Mouse (Mus musculus) hindbrain, embryonic 14.5 days (tissue): Measurements from ENCODE around the gene Ccr7. TPM values are rescaled to one million over a fixed set of nuclear protein-coding genes. Genes with fewer than 3 reads are reported as not detected.

Experiments
- ATAC-seq: fragments of 200-750 bp; cut with Nextera tagmentation; 2 replicates; pipeline ENCODE4 v1.8.0; 2017; ENCODE audit warnings: moderate number of reproducible peaks, mild to moderate bottlenecking, moderate TSS enrichment, moderate library complexity; ENCODE audit not compliant: low FRiP score
- DNase-seq: peaks from one replicate; pipeline ENCODE4 v3.0.0-alpha.2; 2015; ENCODE audit warnings: low spot score
- H3K27ac ChIP-seq: fragments of 300-500 bp; sonication (generic); 2 replicates; pipeline ENCODE4 v1.5.1; 2014; ENCODE audit warnings: mild to moderate bottlenecking, moderate library complexity
- H3K27me3 ChIP-seq: fragments of 300-500 bp; sonication (generic); 2 replicates; pipeline ENCODE4 v1.6.1; 2014; ENCODE audit warnings: mild to moderate bottlenecking, low read length, mixed read lengths; ENCODE audit not compliant: control insufficient read depth, insufficient read depth
- H3K36me3 ChIP-seq: fragments of 300-500 bp; sonication (generic); replicated peaks from 2 replicates; pipeline ENCODE4 v1.6.1; 2014; ENCODE audit not compliant: control insufficient read depth, insufficient read depth
- H3K4me1 ChIP-seq: fragments of 300-500 bp; sonication (generic); replicated peaks from 2 replicates; pipeline ENCODE4 v1.6.1; 2014; ENCODE audit warnings: antibody characterized with exemption, low read length, mixed read lengths; ENCODE audit not compliant: control insufficient read depth, insufficient read depth
- H3K4me2 ChIP-seq: fragments of 300-500 bp; sonication (generic); replicated peaks from 2 replicates; pipeline ENCODE4 v1.6.1; 2014; ENCODE audit warnings: mild to moderate bottlenecking, moderate library complexity
- H3K4me3 ChIP-seq: fragments of 300-500 bp; sonication (generic); replicated peaks from 2 replicates; pipeline ENCODE4 v1.5.1; 2014; ENCODE audit warnings: mild to moderate bottlenecking, low read length
- H3K9ac ChIP-seq: fragments of 300-500 bp; sonication (generic); 2 replicates; pipeline ENCODE4 v1.6.1; 2014
- H3K9me3 ChIP-seq: fragments of 300-500 bp; sonication (generic); 2 replicates; pipeline ENCODE4 v1.6.1; 2016; ENCODE audit warnings: low read length; ENCODE audit not compliant: control insufficient read depth
- WGBS: fragments of 180-500 bp; shearing (Covaris S2); extraction: QIAGEN DNeasy Blood & Tissue Kit; methylation state at CpG from one replicate; pipeline ENCODE4 v1.1.7; 2014; 5-methylcytosine and 5-hydroxymethylcytosine counted together
- polyA plus RNA-seq: library from polyadenylated mRNA; unstranded; fragments of >200 nt; fragmentation: Nextera tagmentation; extraction: Ambion mirVana; gene quantifications from 2 replicates; pipeline ENCODE4 v1.2.1, GENCODE M21; 2014

Ccr7 gene
- polyA plus RNA-seq, 1 experiment from 2014 or later = not detected

DNA sequence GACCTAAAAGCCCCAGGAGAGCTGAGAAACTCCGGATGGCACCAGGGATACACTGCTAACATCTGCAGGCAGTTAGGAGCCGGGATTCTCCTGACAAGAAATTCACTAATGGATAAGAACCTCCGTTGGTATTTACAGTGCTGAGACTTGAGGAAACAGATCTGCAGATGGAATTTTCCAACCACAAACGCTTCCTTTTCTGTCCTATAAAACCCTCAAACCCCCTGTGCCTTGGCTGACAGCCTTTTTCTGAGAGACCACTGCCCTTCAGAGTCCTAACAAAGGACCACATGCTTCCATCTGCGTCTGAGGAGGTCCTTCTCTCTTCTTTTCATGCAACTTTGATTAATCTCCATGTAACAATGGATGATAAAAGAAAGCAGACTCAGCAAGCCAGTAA, 6.8 kb upstream of the Ccr7 start:
- H3K4me3 ChIP-seq = no peak overlapping the region
- WGBS = 55% methylated on average over 5 of the region's 5 CpGs
- H3K36me3 ChIP-seq = no peaks in the 10 kb centered on the region
- H3K9ac ChIP-seq = no peak overlapping the region
- H3K4me1 ChIP-seq = no peaks in the 10 kb centered on the region
- no peak overlapping the region for H3K4me2 ChIP-seq
- H3K27ac ChIP-seq = no peak overlapping the region
- H3K27me3 ChIP-seq = no peaks in the 10 kb centered on the region
- no peak for DNase-seq
- H3K9me3 ChIP-seq = no peaks in the 10 kb centered on the region
- no peak for ATAC-seq

- no peak overlapping the region for H3K4me2 ChIP-seq
- WGBS = 88% methylated on average over 6 of the region's 6 CpGs
- no peaks in the 10 kb centered on the region for H3K27me3 ChIP-seq
- no peaks in the 10 kb centered on the region for H3K36me3 ChIP-seq
- ATAC-seq (no peak), DNase-seq (no peak)
- H3K4me1 ChIP-seq = no peaks in the 10 kb centered on the region
- no peak overlapping the region for H3K27ac ChIP-seq
- no peaks in the 10 kb centered on the region for H3K9me3 ChIP-seq
- H3K9ac ChIP-seq = no peak overlapping the region
- H3K4me3 ChIP-seq = no peak overlapping the region
Observed at GRCm38 (mm10) chr11:99160228-99160627, 5.4 kb upstream of the Ccr7 start.

GRCm38 (mm10) chr11:99155817-99156216, 940 bp upstream of the Ccr7 start:
- Histone ChIP-seq H3K4me3 (no peak overlapping the region), H3K36me3 (no peaks in the 10 kb centered on the region), H3K27me3 (no peaks in the 10 kb centered on the region), H3K4me1 (no peaks in the 10 kb centered on the region), H3K27ac (no peak overlapping the region), H3K9ac (no peak overlapping the region), H3K9me3 (no peaks in the 10 kb centered on the region), H3K4me2 (no peak overlapping the region)
- no peak for ATAC-seq
- no peak for DNase-seq
- WGBS = 89% methylated on average over 9 of the region's 9 CpGs

- Histone ChIP-seq H3K27ac (no peak overlapping the region), H3K27me3 (no peaks in the 10 kb centered on the region), H3K9ac (no peak overlapping the region), H3K4me2 (no peak overlapping the region), H3K4me3 (no peak overlapping the region), H3K9me3 (no peaks in the 10 kb centered on the region), H3K36me3 (no peaks in the 10 kb centered on the region), H3K4me1 (peaks cover 7% of the 10 kb centered on the region; the same call in 1 of the 2 replicates)
- no peak for DNase-seq
- WGBS = 77% methylated on average over 7 of the region's 7 CpGs
- no peak for ATAC-seq
Observed at GRCm38 (mm10) chr11:99153767-99154753, 817 bp downstream of the Ccr7 start.

DNA sequence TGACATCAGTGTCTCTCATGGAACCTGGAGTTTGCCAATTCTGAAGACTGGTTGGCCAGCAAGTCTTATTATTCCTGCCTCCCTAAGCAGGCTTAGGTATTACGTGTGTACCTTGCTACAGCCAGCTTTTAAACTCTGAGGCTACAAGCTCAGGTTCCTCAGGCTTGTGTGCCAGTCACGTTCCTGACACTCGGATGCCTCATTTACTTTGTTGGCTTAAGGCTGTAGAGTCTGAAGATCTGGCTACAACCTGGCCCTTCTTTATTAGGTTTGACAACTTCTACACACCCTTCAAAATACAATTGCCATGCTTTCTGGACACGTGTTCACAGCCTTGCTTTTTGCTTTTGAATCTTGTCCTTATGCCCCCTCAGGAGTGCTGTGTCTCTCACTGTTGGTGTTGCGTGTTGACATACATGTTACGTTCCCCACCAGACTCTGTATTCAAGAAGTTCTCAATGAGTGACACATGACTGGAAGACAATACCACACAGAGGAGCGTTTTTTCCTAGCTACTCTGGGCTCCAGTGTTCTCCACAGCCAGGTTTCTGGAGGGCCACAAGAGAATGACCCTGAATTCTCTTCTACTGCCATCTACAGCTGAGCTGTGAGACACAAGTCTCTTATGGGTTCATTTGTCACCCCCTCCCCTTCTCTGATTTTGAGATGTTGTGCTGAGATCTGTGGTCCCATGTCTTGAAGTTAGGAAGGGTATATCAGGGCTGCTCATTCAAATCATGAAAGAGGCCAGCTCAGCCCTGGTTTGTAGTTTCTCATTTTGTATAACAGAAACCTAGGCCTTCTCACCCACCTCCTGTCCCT, 2.3 kb downstream of the Ccr7 start:
- Histone ChIP-seq H3K4me2 (no peak overlapping the region), H3K27ac (no peak overlapping the region), H3K4me1 (peaks cover 19% of the 10 kb centered on the region), H3K36me3 (no peaks in the 10 kb centered on the region), H3K27me3 (no peaks in the 10 kb centered on the region), H3K9me3 (no peaks in the 10 kb centered on the region), H3K9ac (no peak overlapping the region), H3K4me3 (no peak overlapping the region)
- DNase-seq = no peak
- ATAC-seq = no peak
- 81% methylated on average over 7 of the region's 7 CpGs for WGBS

DNA sequence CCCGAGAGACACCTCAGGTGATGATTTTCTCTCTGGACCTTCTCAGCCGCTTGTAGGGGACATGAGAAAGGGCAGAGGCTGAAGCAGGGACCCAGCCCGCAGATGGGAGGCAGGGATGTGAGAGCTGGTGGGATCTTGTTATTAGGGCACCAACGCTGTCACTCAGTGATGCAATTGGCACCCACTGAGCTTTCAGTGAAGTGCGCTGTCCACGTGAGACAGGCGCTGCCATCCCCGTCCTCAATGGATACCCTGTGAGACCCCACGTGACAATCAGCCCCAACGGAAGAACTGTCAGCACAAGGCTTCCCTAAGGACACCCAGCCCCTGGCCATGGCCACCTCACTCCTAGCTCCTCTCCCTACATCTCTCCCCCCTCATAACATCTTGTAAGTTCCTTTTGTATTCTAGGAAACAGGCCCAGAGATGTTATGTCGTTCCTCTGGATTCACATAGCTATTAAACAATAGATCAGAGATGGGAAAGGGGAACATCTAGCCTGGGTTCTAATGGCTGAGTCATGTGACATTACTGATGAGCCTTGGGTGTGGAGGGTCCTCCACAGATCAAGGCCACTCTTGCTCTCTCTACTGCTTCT, 3.4 kb downstream of the Ccr7 start:
- Histone ChIP-seq H3K4me2 (no peak overlapping the region), H3K27ac (no peak overlapping the region), H3K9me3 (no peaks in the 10 kb centered on the region), H3K4me3 (no peak overlapping the region), H3K9ac (no peak overlapping the region), H3K4me1 (peaks cover 24% of the 10 kb centered on the region), H3K36me3 (no peaks in the 10 kb centered on the region), H3K27me3 (no peaks in the 10 kb centered on the region)
- no peak for DNase-seq
- no peak for ATAC-seq
- WGBS = 67% methylated on average over 11 of the region's 11 CpGs

GRCm38 (mm10) chr11:99150889-99151288, 4.0 kb downstream of the Ccr7 start:
- Histone ChIP-seq H3K4me2 (no peak overlapping the region), H3K4me3 (no peak overlapping the region), H3K27ac (no peak overlapping the region), H3K9me3 (no peaks in the 10 kb centered on the region), H3K9ac (no peak overlapping the region), H3K4me1 (peaks cover 24% of the 10 kb centered on the region), H3K27me3 (no peaks in the 10 kb centered on the region), H3K36me3 (no peaks in the 10 kb centered on the region)
- ATAC-seq (no peak), DNase-seq (no peak)
- 70% methylated on average over 7 of the region's 7 CpGs for WGBS

GRCm38 (mm10) chr11:99149898-99150757, 4.7 kb downstream of the Ccr7 start:
- DNase-seq = peak; percentile 90
- ATAC-seq = peak; percentile 57; the same call in 1 of the 2 replicates
- H3K27me3 ChIP-seq = no peaks in the 10 kb centered on the region
- peaks cover 24% of the 10 kb centered on the region for H3K4me1 ChIP-seq
- H3K27ac ChIP-seq = no peak overlapping the region
- WGBS = 55% methylated on average over 19 of the region's 19 CpGs
- no peak overlapping the region for H3K9ac ChIP-seq
- H3K4me3 ChIP-seq = no peak overlapping the region
- no peaks in the 10 kb centered on the region for H3K36me3 ChIP-seq
- H3K4me2 ChIP-seq = no peak overlapping the region
- H3K9me3 ChIP-seq = no peaks in the 10 kb centered on the region
